Mouse (Mus musculus): Measurements from ENCODE around the gene Fam19a4. TPM values are rescaled to one million over a fixed set of nuclear protein-coding genes. Genes with fewer than 3 reads are reported as not detected.

The Fam19a4 gene
- total and polyA plus RNA-seq, 2 experiments from 2014 or later, result not detected

GRCm38 (mm10) chr6:96843944-96844343 lies 216.3 kb downstream of the Fam19a4 start:
- no peak overlapping the region for H3K9ac ChIP-seq (replicated peaks; ENCODE audit: low read depth, low read length)
- H3K4me1 ChIP-seq (ENCODE audit: control insufficient read depth, insufficient read depth), result no peaks in the 10 kb centered on the region
- WGBS, result 30% methylated on average over 1 of the region's 1 CpGs
- ATAC-seq (ENCODE audit: insufficient read depth, low read depth) (no peak), DNase-seq (ENCODE audit: low spot score) (no peak)
- no peaks in the 10 kb centered on the region for H3K36me3 ChIP-seq (replicated peaks; ENCODE audit: control insufficient read depth, insufficient read depth, low read length)
- no peak overlapping the region for H3K4me3 ChIP-seq (ENCODE audit: low read depth, low read length)
- H3K27ac ChIP-seq (ENCODE audit: low read depth), result no peak overlapping the region
- no peaks in the 10 kb centered on the region for H3K27me3 ChIP-seq (ENCODE audit: control insufficient read depth, insufficient read depth, low read length)
- TF ChIP-seq EP300 (IDR thresholded peaks at IDR 0.05; ENCODE audit: low read depth) (no peak), CTCF (IDR thresholded peaks at IDR 0.05; ENCODE audit: low read depth) (peak; percentile 28)
- H3K4me2 ChIP-seq (ENCODE audit: low read depth, low read length), result no peak overlapping the region
- H3K9me3 ChIP-seq (replicated peaks; ENCODE audit: control insufficient read depth, low read length), result no peaks in the 10 kb centered on the region

DNA sequence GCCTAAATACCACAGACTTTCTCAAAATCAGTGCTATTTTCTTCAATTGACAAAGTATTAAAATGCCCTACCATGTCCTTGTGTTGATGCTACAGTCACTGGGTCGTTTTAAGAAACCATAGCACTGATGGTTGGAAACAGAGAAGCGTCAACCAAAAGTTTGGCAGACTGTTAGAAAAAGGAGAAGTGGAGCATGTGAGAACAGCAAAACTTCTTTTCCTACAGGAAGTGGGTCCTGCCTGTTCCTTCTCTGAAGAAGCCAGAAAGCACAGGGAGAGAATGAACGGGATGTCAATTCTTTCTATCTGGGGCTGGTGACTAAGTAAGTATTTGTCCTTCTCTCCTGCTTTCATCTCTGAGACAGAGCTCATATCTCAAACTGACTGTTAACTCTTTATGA lies 219.6 kb downstream of the Fam19a4 start:
- no peak overlapping the region for H3K9ac ChIP-seq (replicated peaks; ENCODE audit: low read depth, low read length)
- H3K27ac ChIP-seq (ENCODE audit: low read depth), result no peak overlapping the region
- H3K4me3 ChIP-seq (ENCODE audit: low read depth, low read length), result no peak overlapping the region
- DNase-seq (ENCODE audit: low spot score), result no peak
- no peak overlapping the region for H3K4me2 ChIP-seq (ENCODE audit: low read depth, low read length)
- no peaks in the 10 kb centered on the region for H3K36me3 ChIP-seq (replicated peaks; ENCODE audit: control insufficient read depth, insufficient read depth, low read length)
- no peaks in the 10 kb centered on the region for H3K4me1 ChIP-seq (ENCODE audit: control insufficient read depth, insufficient read depth)
- H3K9me3 ChIP-seq (replicated peaks; ENCODE audit: control insufficient read depth, low read length), result no peaks in the 10 kb centered on the region
- ATAC-seq (ENCODE audit: insufficient read depth, low read depth), result no peak
- H3K27me3 ChIP-seq (ENCODE audit: control insufficient read depth, insufficient read depth, low read length), result no peaks in the 10 kb centered on the region
- TF ChIP-seq CTCF (IDR thresholded peaks at IDR 0.05; ENCODE audit: low read depth), result no peak
- no peak for TF ChIP-seq EP300 (IDR thresholded peaks at IDR 0.05; ENCODE audit: low read depth)
- WGBS, result 59% methylated on average over 3 of the region's 3 CpGs

DNA sequence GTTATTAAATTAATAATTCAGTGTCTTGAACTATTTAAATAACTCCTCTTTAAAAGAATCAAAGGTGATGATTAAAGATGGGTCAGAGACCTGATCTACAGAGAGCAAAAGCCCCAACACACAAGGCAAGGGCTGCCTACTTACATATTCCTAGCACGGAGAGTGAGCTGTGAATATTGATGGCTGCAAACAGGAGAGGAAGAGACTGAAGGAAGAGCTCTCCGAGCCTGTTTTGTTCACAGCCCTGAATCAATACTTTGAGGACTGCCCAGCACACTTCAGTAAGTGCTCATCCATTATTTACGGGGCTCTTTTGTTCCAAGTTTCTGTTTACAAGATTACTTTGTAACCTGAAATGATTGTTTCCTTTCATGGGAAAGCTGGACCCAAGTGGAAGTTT lies 233.6 kb downstream of the Fam19a4 start:
- no peak for TF ChIP-seq EP300 (IDR thresholded peaks at IDR 0.05; ENCODE audit: low read depth)
- no peak for TF ChIP-seq CTCF (IDR thresholded peaks at IDR 0.05; ENCODE audit: low read depth)
- no peaks in the 10 kb centered on the region for H3K4me1 ChIP-seq (ENCODE audit: control insufficient read depth, insufficient read depth)
- no peak overlapping the region for H3K9ac ChIP-seq (replicated peaks; ENCODE audit: low read depth, low read length)
- no peak overlapping the region for H3K27ac ChIP-seq (ENCODE audit: low read depth)
- H3K36me3 ChIP-seq (replicated peaks; ENCODE audit: control insufficient read depth, insufficient read depth, low read length), result no peaks in the 10 kb centered on the region
- no peak overlapping the region for H3K4me2 ChIP-seq (ENCODE audit: low read depth, low read length)
- DNase-seq (ENCODE audit: low spot score), result no peak
- ATAC-seq (ENCODE audit: insufficient read depth, low read depth), result no peak
- 69% methylated on average over 3 of the region's 3 CpGs for WGBS
- H3K9me3 ChIP-seq (replicated peaks; ENCODE audit: control insufficient read depth, low read length), result no peaks in the 10 kb centered on the region
- no peak overlapping the region for H3K4me3 ChIP-seq (ENCODE audit: low read depth, low read length)
- H3K27me3 ChIP-seq (ENCODE audit: control insufficient read depth, insufficient read depth, low read length), result no peaks in the 10 kb centered on the region

GRCm38 (mm10) chr6:96802981-96803380 lies 257.2 kb downstream of the Fam19a4 start:
- ATAC-seq (ENCODE audit: insufficient read depth, low read depth) (no peak), DNase-seq (ENCODE audit: low spot score) (no peak)
- Histone ChIP-seq H3K27ac (ENCODE audit: low read depth) (no peak overlapping the region), H3K4me3 (ENCODE audit: low read depth, low read length) (no peak overlapping the region), H3K4me2 (ENCODE audit: low read depth, low read length) (no peak overlapping the region), H3K27me3 (ENCODE audit: control insufficient read depth, insufficient read depth, low read length) (no peaks in the 10 kb centered on the region), H3K4me1 (ENCODE audit: control insufficient read depth, insufficient read depth) (no peaks in the 10 kb centered on the region), H3K36me3 (replicated peaks; ENCODE audit: control insufficient read depth, insufficient read depth, low read length) (no peaks in the 10 kb centered on the region), H3K9ac (replicated peaks; ENCODE audit: low read depth, low read length) (no peak overlapping the region), H3K9me3 (replicated peaks; ENCODE audit: control insufficient read depth, low read length) (no peaks in the 10 kb centered on the region)
- WGBS, result 37% methylated on average over 3 of the region's 3 CpGs
- TF ChIP-seq CTCF (IDR thresholded peaks at IDR 0.05; ENCODE audit: low read depth) (no peak), EP300 (IDR thresholded peaks at IDR 0.05; ENCODE audit: low read depth) (no peak)

GRCm38 (mm10) chr6:96798746-96799145 lies 261.5 kb downstream of the Fam19a4 start:
- Histone ChIP-seq H3K4me2 (ENCODE audit: low read depth, low read length) (no peak overlapping the region), H3K4me3 (ENCODE audit: low read depth, low read length) (no peak overlapping the region), H3K4me1 (ENCODE audit: control insufficient read depth, insufficient read depth) (no peaks in the 10 kb centered on the region), H3K27me3 (ENCODE audit: control insufficient read depth, insufficient read depth, low read length) (no peaks in the 10 kb centered on the region), H3K9me3 (replicated peaks; ENCODE audit: control insufficient read depth, low read length) (no peaks in the 10 kb centered on the region), H3K36me3 (replicated peaks; ENCODE audit: control insufficient read depth, insufficient read depth, low read length) (no peaks in the 10 kb centered on the region), H3K9ac (replicated peaks; ENCODE audit: low read depth, low read length) (no peak overlapping the region), H3K27ac (ENCODE audit: low read depth) (no peak overlapping the region)
- ATAC-seq (ENCODE audit: insufficient read depth, low read depth) (no peak), DNase-seq (ENCODE audit: low spot score) (no peak)
- TF ChIP-seq EP300 (IDR thresholded peaks at IDR 0.05; ENCODE audit: low read depth) (no peak), CTCF (IDR thresholded peaks at IDR 0.05; ENCODE audit: low read depth) (no peak)
- 78% methylated on average over 1 of the region's 1 CpGs for WGBS

DNA sequence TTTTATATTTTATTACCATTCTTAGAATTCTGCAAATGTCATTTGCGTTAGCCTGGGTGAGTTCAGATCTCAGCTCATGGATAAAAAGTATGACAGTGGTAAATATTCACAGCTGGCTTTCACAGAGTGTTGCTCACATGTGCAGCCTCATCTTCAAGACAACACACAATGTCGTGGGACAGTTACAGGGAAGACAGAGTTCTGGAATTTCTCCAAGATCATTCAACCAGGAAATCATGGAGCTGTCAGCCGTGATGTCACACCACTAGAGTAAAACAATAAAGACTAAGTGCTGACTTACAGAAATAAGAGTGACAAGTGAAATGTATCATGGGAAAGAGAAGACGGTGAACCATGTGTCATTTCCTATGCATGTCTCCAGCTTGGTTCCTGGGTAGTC lies 262.8 kb downstream of the Fam19a4 start:
- no peak overlapping the region for H3K9ac ChIP-seq (replicated peaks; ENCODE audit: low read depth, low read length)
- H3K27ac ChIP-seq (ENCODE audit: low read depth), result no peak overlapping the region
- no peaks in the 10 kb centered on the region for H3K4me1 ChIP-seq (ENCODE audit: control insufficient read depth, insufficient read depth)
- no peaks in the 10 kb centered on the region for H3K9me3 ChIP-seq (replicated peaks; ENCODE audit: control insufficient read depth, low read length)
- H3K36me3 ChIP-seq (replicated peaks; ENCODE audit: control insufficient read depth, insufficient read depth, low read length), result no peaks in the 10 kb centered on the region
- H3K4me3 ChIP-seq (ENCODE audit: low read depth, low read length), result no peak overlapping the region
- 54% methylated on average over 4 of the region's 4 CpGs for WGBS
- no peaks in the 10 kb centered on the region for H3K27me3 ChIP-seq (ENCODE audit: control insufficient read depth, insufficient read depth, low read length)
- TF ChIP-seq CTCF (IDR thresholded peaks at IDR 0.05; ENCODE audit: low read depth) (no peak), EP300 (IDR thresholded peaks at IDR 0.05; ENCODE audit: low read depth) (no peak)
- DNase-seq (ENCODE audit: low spot score) (no peak), ATAC-seq (ENCODE audit: insufficient read depth, low read depth) (no peak)
- H3K4me2 ChIP-seq (ENCODE audit: low read depth, low read length), result no peak overlapping the region

Other genes with a start within 250 kb of the Fam19a4 start
- 13.9 and 40.0 TPM in 2 replicates for gene Eogt, start 88.8 kb upstream of the Fam19a4 start, total RNA-seq (2014; rRNA removed; ENCODE audit: low replicate concordance)
- gene Eogt, start 88.8 kb upstream of the Fam19a4 start, polyA plus RNA-seq (2015; fragmentation: Nextera tagmentation; extraction: Ambion mirVana), result 6.6 and 7.0 TPM in 2 replicates
- gene Tmf1, start 118.7 kb upstream of the Fam19a4 start, total RNA-seq (2014; rRNA removed; ENCODE audit: low replicate concordance), result 8.1 and 12.8 TPM in 2 replicates
- gene Tmf1, start 118.7 kb upstream of the Fam19a4 start, polyA plus RNA-seq (2015; fragmentation: Nextera tagmentation; extraction: Ambion mirVana), result 27.2 and 29.1 TPM in 2 replicates
- gene Uba3, start 145.2 kb upstream of the Fam19a4 start, total RNA-seq (2014; rRNA removed; ENCODE audit: low replicate concordance), result 71.6 and 79.7 TPM in 2 replicates
- 54.4 and 58.3 TPM in 2 replicates for gene Uba3, start 145.2 kb upstream of the Fam19a4 start, polyA plus RNA-seq (2015; fragmentation: Nextera tagmentation; extraction: Ambion mirVana)
- gene Arl6ip5, start 150.3 kb upstream of the Fam19a4 start, total RNA-seq (2014; rRNA removed; ENCODE audit: low replicate concordance), result 70.3 and 103 TPM in 2 replicates
- 83.7 and 91.1 TPM in 2 replicates for gene Arl6ip5, start 150.3 kb upstream of the Fam19a4 start, polyA plus RNA-seq (2015; fragmentation: Nextera tagmentation; extraction: Ambion mirVana)
- 6.4 and 8.9 TPM in 2 replicates for gene Lmod3, start 192.3 kb upstream of the Fam19a4 start, total RNA-seq (2014; rRNA removed; ENCODE audit: low replicate concordance)
- 34.5 and 39.1 TPM in 2 replicates for gene Lmod3, start 192.3 kb upstream of the Fam19a4 start, polyA plus RNA-seq (2015; fragmentation: Nextera tagmentation; extraction: Ambion mirVana)

Measured in heart, postnatal 0 days (tissue).